Mouse (Mus musculus): ENCODE data around the gene Mut.

Gene Mut

GRCm38 (mm10) chr17:40934420-40935231 lies at the start of gene Mut, which contains the start of gene Cenpq:
Gene Mut (plus strand): TSS chr17:40934685.
Gene Cenpq (minus strand): TSS chr17:40935047.
- peak; percentile 100 for DNase-seq (ENCODE audit: low spot score in 2 of 2)

DNA sequence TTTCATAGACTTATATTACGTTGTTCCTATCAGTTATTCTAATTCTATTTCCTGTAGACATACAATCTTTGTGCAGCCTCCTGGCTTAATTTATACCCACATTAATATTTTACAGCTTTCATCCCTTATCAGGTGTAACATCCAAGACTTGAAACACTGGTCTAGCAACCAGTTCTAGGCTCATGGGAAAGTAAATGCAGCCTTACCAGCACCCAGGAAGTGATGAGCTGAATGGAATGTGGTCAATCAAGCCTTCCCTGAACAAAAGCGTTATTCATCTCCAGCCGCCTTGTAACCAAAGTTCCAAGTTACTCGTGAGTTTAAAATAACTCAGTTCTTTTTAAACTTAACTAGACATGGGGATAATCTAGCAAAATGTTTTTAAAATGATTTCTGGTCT lies 49.3 kb upstream of the Mut start:
- no peak for DNase-seq (ENCODE audit: low spot score in 2 of 2)

DNA sequence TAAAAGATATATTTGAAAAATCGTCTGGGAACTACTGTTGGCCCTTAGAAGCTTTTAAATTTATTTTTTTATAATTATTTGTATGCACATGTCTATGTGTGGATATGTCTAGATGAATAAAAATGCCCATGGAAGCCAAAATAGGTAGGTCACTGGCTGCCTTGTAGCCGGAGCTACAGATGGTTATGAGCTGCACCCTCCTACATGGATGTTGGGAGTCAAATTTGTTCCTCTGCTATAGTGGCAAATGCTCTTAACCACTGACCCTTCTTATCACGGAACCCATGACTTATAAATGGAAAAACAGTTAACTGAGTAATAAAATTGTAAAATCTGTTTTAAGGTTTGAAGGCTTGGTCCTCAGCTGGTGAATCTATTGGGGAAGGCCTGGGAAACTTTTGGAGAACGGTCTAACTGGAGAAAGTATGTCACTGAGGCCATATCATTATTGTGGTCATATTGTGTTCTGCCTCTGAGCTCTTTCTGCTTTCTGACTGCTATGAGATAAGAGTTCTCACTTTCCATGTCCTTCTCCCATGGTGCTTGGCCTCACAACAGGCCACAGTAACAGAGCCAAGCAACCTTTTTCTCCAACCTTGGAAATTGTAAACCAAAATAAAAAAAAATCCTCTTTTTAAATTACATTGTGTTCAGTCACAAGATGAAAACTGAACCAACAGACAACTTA lies 46.5 kb upstream of the Mut start:
- DNase-seq (ENCODE audit: low spot score in 2 of 2), result no peak

- no peak for DNase-seq (ENCODE audit: low spot score in 2 of 2)
Measured at GRCm38 (mm10) chr17:40896863-40897262, 37.6 kb upstream of the Mut start.

GRCm38 (mm10) chr17:40899783-40900363 lies 34.6 kb upstream of the Mut start:
- DNase-seq (ENCODE audit: low spot score in 2 of 2), result no peak

GRCm38 (mm10) chr17:40903345-40903744 lies 31.1 kb upstream of the Mut start:
- no peak for DNase-seq (ENCODE audit: low spot score in 2 of 2)

GRCm38 (mm10) chr17:40904056-40904597 lies 30.4 kb upstream of the Mut start:
- no peak for DNase-seq (ENCODE audit: low spot score in 2 of 2)

DNA sequence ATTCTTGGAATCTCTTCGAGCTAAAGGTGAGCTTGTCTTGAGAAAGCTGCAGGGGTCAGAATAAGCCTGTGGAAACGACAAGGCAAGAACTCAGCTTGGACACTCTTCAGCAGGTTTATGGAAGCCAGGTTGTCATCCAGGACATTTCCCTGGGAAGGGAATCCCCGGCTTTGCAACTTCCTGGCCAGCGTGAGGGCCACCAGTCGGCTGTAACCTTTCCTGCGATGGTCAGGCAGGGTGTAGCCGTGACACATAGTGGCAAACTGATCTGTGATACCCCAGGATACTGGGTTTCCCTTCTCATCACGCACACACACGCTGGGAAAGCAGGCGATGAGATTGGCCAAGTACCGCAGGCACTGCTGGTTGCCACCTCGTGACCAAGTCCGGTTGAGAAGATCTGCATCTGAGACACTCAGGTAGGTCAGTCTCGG lies 29.7 kb upstream of the Mut start:
- DNase-seq (ENCODE audit: low spot score in 2 of 2), result no peak

- DNase-seq (ENCODE audit: low spot score in 2 of 2), result no peak
Measured at GRCm38 (mm10) chr17:40914250-40914649, 20.2 kb upstream of the Mut start, which contains the start of gene Glyatl3. Gene Glyatl3 (minus strand): TSS chr17:40914350.

DNA sequence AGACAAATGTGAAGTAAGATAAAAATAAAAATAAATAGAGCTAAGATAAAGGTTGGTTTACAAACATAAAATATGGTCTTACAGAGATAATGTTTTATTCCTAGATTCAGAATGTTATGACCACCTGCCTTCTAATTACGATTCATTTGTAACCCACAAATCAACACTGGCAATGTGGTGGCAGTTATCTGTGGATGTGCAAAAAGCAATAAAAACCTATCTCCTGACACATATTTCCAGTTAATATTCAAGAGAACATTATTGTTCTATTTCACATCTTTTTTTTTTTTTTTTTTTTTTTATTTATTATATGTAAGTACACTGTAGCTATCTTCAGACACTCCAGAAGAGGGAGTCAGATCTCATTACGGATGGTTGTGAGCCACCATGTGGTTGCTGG lies 19.0 kb upstream of the Mut start:
- no peak for DNase-seq (ENCODE audit: low spot score in 2 of 2)

- no peak for DNase-seq (ENCODE audit: low spot score in 2 of 2)
Measured at GRCm38 (mm10) chr17:40933985-40934384, 500 bp upstream of the Mut start.

DNA sequence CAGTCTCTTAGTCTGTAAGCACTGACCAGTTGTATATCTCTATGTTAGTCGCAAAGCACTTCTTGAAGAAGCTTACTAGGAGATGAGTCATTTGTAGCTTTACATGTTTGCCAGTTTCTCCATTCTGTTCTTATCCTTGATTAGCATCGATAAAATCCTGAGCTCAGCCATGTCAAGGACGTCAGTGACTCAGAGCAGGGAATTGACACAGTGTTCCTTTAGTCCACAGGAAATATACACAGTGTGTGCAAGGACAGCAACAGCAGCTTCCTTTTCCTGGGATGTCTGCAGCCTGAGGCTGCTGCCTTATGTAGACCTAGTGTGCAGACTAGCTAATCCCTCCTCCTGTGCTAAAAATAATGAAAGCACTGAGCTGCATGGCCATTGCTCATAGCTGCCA lies 14.0 kb downstream of the Mut start:
- no peak for DNase-seq (ENCODE audit: low spot score in 2 of 2)

GRCm38 (mm10) chr17:40977914-40978313 lies 43.4 kb downstream of the Mut start:
- peak in 1 of 2 experiments; percentile 15 for DNase-seq (ENCODE audit: low spot score in 2 of 2)

DNA sequence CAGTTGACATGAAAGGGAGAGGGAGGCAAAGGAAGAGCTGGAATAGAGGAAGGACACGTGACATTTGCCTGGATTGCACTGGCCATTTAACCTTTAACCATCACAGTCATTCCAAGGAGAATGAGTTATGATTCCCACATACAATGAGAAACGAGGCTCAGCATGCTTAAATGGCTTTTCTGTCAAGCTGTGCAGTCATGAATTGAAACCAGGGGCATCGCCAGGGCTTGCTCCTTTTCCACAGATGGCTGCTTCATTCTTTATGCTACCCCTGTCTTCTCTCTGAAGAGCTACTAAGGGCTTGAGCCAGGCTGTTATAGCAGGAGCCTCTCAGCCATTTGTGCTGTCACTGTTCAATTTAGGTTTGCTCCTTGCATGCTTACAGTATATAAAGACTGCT lies 57.6 kb downstream of the Mut start:
- DNase-seq (ENCODE audit: low spot score in 2 of 2), result no peak
